17 mouse cellular contexts compared by ENCODE assay signal in the genomic region with DNA sequence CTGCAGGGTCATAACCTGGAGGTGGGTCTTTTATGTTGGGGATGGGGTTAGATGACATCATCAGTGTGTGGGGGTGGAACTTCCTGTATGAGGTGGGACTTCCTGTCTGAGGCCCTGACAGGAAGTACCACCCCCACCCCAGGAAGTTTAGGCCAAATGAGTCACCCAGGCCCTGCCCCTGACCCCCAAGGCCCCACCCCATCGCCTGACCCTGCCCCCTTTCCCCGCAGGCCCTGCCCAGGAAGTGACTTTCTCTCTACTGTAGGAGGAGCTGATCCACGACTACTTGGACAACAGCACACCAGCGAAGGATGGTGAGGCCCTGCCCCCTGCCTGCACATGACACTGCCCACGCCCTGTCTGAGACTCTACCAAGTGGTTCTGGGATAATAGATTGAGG.
A peak's percentile ranks its signal among the peaks of the same experiment; 100 is the strongest.
DNase-seq lines count a peak whose midpoint lies in the region; ATAC-seq and TF ChIP-seq lines count a peak whose summit lies in the region.
"Had no signal": no experiment of that assay in that cellular context is flagged by ENCODE, and none has a peak within 500 bp of the region (broad histone marks: within the 10 kb centered on the region; RNA-seq: fewer than 3 reads in every experiment).

No protein-coding gene starts in this region.

- peaks cover 12% of the 10 kb centered on the region; the same call in 1 of the 2 replicates for H3K36me3 ChIP-seq in neural tube, embryonic 11.5 days (ENCODE audit: control insufficient read depth, insufficient read depth, low read length)
- peaks cover 31% of the 10 kb centered on the region for H3K36me3 ChIP-seq in neural tube, embryonic 15.5 days

- no peak overlapping the region for H3K4me2 ChIP-seq in neural tube, embryonic 11.5 days (ENCODE audit: low read depth)
- no peak overlapping the region for H3K4me2 ChIP-seq in neural tube, embryonic 15.5 days
- H3K4me2 ChIP-seq: forebrain, embryonic 12.5 days; heart, embryonic 15.5 days had no signal

- peak; percentile 24 for DNase-seq in gastrocnemius, adult 2 months
- no peak for DNase-seq in gastrocnemius, adult 8-10 months (ENCODE audit: low spot score in 2 of 2)
- peak; percentile 31 for DNase-seq in neural tube, embryonic 11.5 days (ENCODE audit: low spot score)
- DNase-seq in ES-CJ7 (ENCODE audit: low read depth, low spot score), result peak; percentile 38
- peak; percentile 42 for DNase-seq in T-cell, adult 2 months (ENCODE audit: low spot score)
- no peak for DNase-seq in embryo, embryonic 10 days (ENCODE audit: low spot score)
- DNase-seq in right cerebral cortex, adult 18-20 months, result no peak
- DNase-seq: adrenal gland, postnatal 10 days; gastrocnemius, postnatal 14 days; liver had no signal

- no peaks in the 10 kb centered on the region for H3K4me1 ChIP-seq in neural tube, embryonic 11.5 days (ENCODE audit: control insufficient read depth, insufficient read depth, low read length)
- H3K4me1 ChIP-seq in neural tube, embryonic 15.5 days, result peaks cover 19% of the 10 kb centered on the region; the same call in 1 of the 2 replicates
- H3K4me1 ChIP-seq: embryonic facial prominence, embryonic 10.5 days had no signal

- ATAC-seq in neural tube, embryonic 11.5 days (ENCODE audit: insufficient read depth, low FRiP score, low TSS enrichment), result peak; percentile 53; the same call in 1 of the 2 replicates
- no peak for ATAC-seq in neural tube, embryonic 15.5 days (ENCODE audit: low FRiP score)
- ATAC-seq: lung, postnatal 0 days had no signal

- no peak overlapping the region for H3K27ac ChIP-seq in gastrocnemius, adult 2 months
- H3K27ac ChIP-seq in neural tube, embryonic 11.5 days (ENCODE audit: low read depth, low read length), result no peak overlapping the region
- no peak overlapping the region for H3K27ac ChIP-seq in neural tube, embryonic 15.5 days (replicated peaks)
- H3K27ac ChIP-seq: embryonic facial prominence, embryonic 10.5 days; forebrain, embryonic 12.5 days; heart, adult 2 months; heart, embryonic 15.5 days had no signal

- no peaks in the 10 kb centered on the region for H3K27me3 ChIP-seq in neural tube, embryonic 11.5 days (ENCODE audit: control insufficient read depth, insufficient read depth, low read length)
- H3K27me3 ChIP-seq in neural tube, embryonic 15.5 days (replicated peaks), result no peaks in the 10 kb centered on the region
- H3K27me3 ChIP-seq: CH12.LX; forebrain, embryonic 12.5 days; heart, embryonic 15.5 days had no signal

- H3K4me3 ChIP-seq in gastrocnemius, adult 2 months, result no peak overlapping the region
- H3K4me3 ChIP-seq in neural tube, embryonic 11.5 days (ENCODE audit: low read depth, low read length), result no peak overlapping the region
- no peak overlapping the region for H3K4me3 ChIP-seq in neural tube, embryonic 15.5 days (replicated peaks)
- H3K4me3 ChIP-seq: embryonic facial prominence, embryonic 10.5 days; forebrain, embryonic 12.5 days; heart, adult 2 months; heart, embryonic 15.5 days had no signal

- intact Hi-C loops in gastrocnemius, adult 2 months (cut with DNase I), result loop anchor here (2.0 to 10.0 kb wide), 3 partner anchors 70 to 997 kb away; partner anchors contain the start of genes Cenpo, Ptrhd1 and Rab10

- TF ChIP-seq CTCF in gastrocnemius, adult 2 months (IDR thresholded peaks at IDR 0.05), result no peak

- WGBS in neural tube, embryonic 11.5 days, result 83% methylated on average over 5 of the region's 5 CpGs
- 60% methylated on average over 5 of the region's 5 CpGs for WGBS in neural tube, embryonic 15.5 days

- peaks cover 5% of the 10 kb centered on the region for H3K9me3 ChIP-seq in neural tube, embryonic 11.5 days (ENCODE audit: control insufficient read depth, low read length)
- no peaks in the 10 kb centered on the region for H3K9me3 ChIP-seq in neural tube, embryonic 15.5 days (replicated peaks)
- H3K9me3 ChIP-seq: heart, embryonic 15.5 days had no signal

- H3K9ac ChIP-seq in neural tube, embryonic 11.5 days (ENCODE audit: low read length), result no peak overlapping the region
- H3K9ac ChIP-seq in neural tube, embryonic 15.5 days (replicated peaks), result no peak overlapping the region
- H3K9ac ChIP-seq: forebrain, embryonic 12.5 days; heart, embryonic 15.5 days had no signal

Comparison
In these comparisons a context has a peak if more than half of its experiments do, and no peak if none do; other contexts are left out.
1. DNase-seq: peak in gastrocnemius, adult 2 months (single experiment), neural tube, embryonic 11.5 days (single experiment), ES-CJ7 (single experiment) and T-cell, adult 2 months (single experiment); none in gastrocnemius, adult 8-10 months (0 of 2), embryo, embryonic 10 days (single experiment) and right cerebral cortex, adult 18-20 months (single experiment).